ENCODE assay signal across 8 mouse cellular contexts in genomic region chr13:53688489-53688888, GRCm38 (mm10).
DNase-seq lines count a peak whose midpoint lies in the region; ATAC-seq lines count a peak whose summit lies in the region.

No protein-coding gene starts in this region.

- H3K36me3 ChIP-seq in forebrain, embryonic 15.5 days, result no peaks in the 10 kb centered on the region
- H3K36me3 ChIP-seq in hindbrain, embryonic 11.5 days (ENCODE audit: control insufficient read depth, insufficient read depth, low read length), result no peaks in the 10 kb centered on the region
- H3K36me3 ChIP-seq in lung, embryonic 16.5 days (ENCODE audit: control insufficient read depth, insufficient read depth, low read length), result no peaks in the 10 kb centered on the region

- no peak overlapping the region for H3K4me3 ChIP-seq in forebrain, embryonic 15.5 days
- no peak overlapping the region for H3K4me3 ChIP-seq in hindbrain, embryonic 11.5 days (ENCODE audit: low read depth, low read length)
- H3K4me3 ChIP-seq in lung, embryonic 16.5 days (ENCODE audit: low read length), result peak overlapping the region; percentile 18; the same call in 1 of the 2 replicates

- peaks cover 17% of the 10 kb centered on the region for H3K4me1 ChIP-seq in forebrain, embryonic 15.5 days
- H3K4me1 ChIP-seq in hindbrain, embryonic 11.5 days (replicated peaks; ENCODE audit: control insufficient read depth, insufficient read depth, low read length), result no peaks in the 10 kb centered on the region
- H3K4me1 ChIP-seq in lung, embryonic 16.5 days (replicated peaks; ENCODE audit: control insufficient read depth, insufficient read depth, low read length), result 0 out of 2 replicates have a peak, but pooled peaks cover 3% of the 10 kb centered on the region

- no peaks in the 10 kb centered on the region for H3K9me3 ChIP-seq in forebrain, embryonic 15.5 days
- no peaks in the 10 kb centered on the region for H3K9me3 ChIP-seq in hindbrain, embryonic 11.5 days (ENCODE audit: control insufficient read depth, low read length)
- H3K9me3 ChIP-seq in lung, embryonic 16.5 days (ENCODE audit: control insufficient read depth, low read length), result no peaks in the 10 kb centered on the region

- peak; percentile 47 for DNase-seq in MN1 (ENCODE audit: low spot score)
- DNase-seq in cerebellum, adult 11 months, result peak; percentile 16
- DNase-seq in hindbrain, embryonic 11.5 days (ENCODE audit: low spot score), result peak; percentile 92
- peak; percentile 69 for DNase-seq in layer of hippocampus, adult 9-11 months
- peak; percentile 85 for DNase-seq in retina, postnatal 1 day

- H3K9ac ChIP-seq in forebrain, embryonic 15.5 days (replicated peaks), result no peak overlapping the region
- H3K9ac ChIP-seq in hindbrain, embryonic 11.5 days (ENCODE audit: low read depth, low read length), result no peak overlapping the region
- H3K9ac ChIP-seq in lung, embryonic 16.5 days (ENCODE audit: low read length), result 0 out of 2 replicates have a peak overlapping the region, but pooled peaks have one; percentile 35

- peaks cover 13% of the 10 kb centered on the region; the same call in 1 of the 2 replicates for H3K27me3 ChIP-seq in forebrain, embryonic 15.5 days
- no peaks in the 10 kb centered on the region for H3K27me3 ChIP-seq in hindbrain, embryonic 11.5 days (ENCODE audit: control insufficient read depth, insufficient read depth, low read length)
- H3K27me3 ChIP-seq in lung, embryonic 16.5 days (ENCODE audit: control insufficient read depth, insufficient read depth, low read depth, low read length), result no peaks in the 10 kb centered on the region

- no peak overlapping the region for H3K27ac ChIP-seq in forebrain, embryonic 15.5 days (replicated peaks)
- no peak overlapping the region for H3K27ac ChIP-seq in hindbrain, embryonic 11.5 days (ENCODE audit: low read depth, low read length)
- H3K27ac ChIP-seq in lung, embryonic 16.5 days (ENCODE audit: low read length), result no peak overlapping the region

- H3K4me2 ChIP-seq in forebrain, embryonic 15.5 days (replicated peaks), result no peak overlapping the region
- 0 out of 2 replicates have a peak overlapping the region, but pooled peaks have one; percentile 15 for H3K4me2 ChIP-seq in hindbrain, embryonic 11.5 days (replicated peaks; ENCODE audit: low read depth, low read length)
- peak overlapping the region; percentile 48 for H3K4me2 ChIP-seq in lung, embryonic 16.5 days (ENCODE audit: low read depth, low read length)

- 9% methylated on average over 13 of the region's 13 CpGs for WGBS in forebrain, embryonic 15.5 days
- 11% methylated on average over 13 of the region's 13 CpGs for WGBS in hindbrain, embryonic 11.5 days
- WGBS in lung, embryonic 16.5 days, result 5% methylated on average over 13 of the region's 13 CpGs

- peak; percentile 69; the same call in 1 of the 2 replicates for ATAC-seq in forebrain, embryonic 15.5 days (replicated peaks)
- ATAC-seq in hindbrain, embryonic 11.5 days (ENCODE audit: low FRiP score), result 0 out of 2 replicates have a peak, but pooled peaks have one; percentile 35
- ATAC-seq in lung, embryonic 16.5 days (ENCODE audit: low read depth), result peak; percentile 62; the same call in 1 of the 2 replicates
- ATAC-seq in erythroblast, adult 5-6 weeks (replicated peaks; ENCODE audit: low FRiP score, poor library complexity, severe bottlenecking), result no peak

Comparison
In these comparisons a context has a peak if more than half of its experiments do, and no peak if none do; other contexts are left out.
1. DNase-seq: peak in every context shown above with its lines; median percentile 92 in hindbrain, embryonic 11.5 days; 85 in retina, postnatal 1 day; 69 in layer of hippocampus, adult 9-11 months; 47 in MN1; 16 in cerebellum, adult 11 months.